Mouse (Mus musculus) 3T3-L1 (cell line): ENCODE measurements around the gene Xpo5.

Experiments used
- DNase-seq: peaks from one replicate; pipeline ENCODE4 v3.0.0-alpha.2; 2015; ENCODE audit warnings: low read depth, low spot score

Gene Xpo5

GRCm38 (mm10) chr17:46201151-46201550 lies 1.4 kb upstream of the Xpo5 start:
- peak; percentile 51 for DNase-seq

- peak; percentile 65 for DNase-seq
Observed at GRCm38 (mm10) chr17:46203078-46203477, 496 bp downstream of the Xpo5 start.

DNA sequence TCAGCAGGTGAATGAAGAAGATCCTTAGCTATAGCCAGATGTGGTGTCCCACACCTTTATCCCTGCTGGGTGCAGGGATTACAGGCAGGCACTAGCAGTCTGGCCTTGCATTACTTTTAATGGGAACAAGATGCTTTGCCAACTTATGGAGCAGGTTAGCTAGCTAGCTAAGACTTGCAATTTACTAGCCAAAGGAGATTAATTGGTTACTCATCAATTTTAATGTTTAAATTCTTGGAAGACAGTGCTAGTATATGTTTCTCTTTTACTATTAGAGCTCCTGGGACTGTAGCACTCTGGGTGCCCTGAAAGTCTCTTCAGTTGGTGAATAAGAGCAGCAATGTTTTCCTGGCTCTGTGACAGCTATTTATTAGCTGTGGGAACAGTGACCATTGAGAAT lies 4.1 kb downstream of the Xpo5 start:
- DNase-seq, result no peak

DNA sequence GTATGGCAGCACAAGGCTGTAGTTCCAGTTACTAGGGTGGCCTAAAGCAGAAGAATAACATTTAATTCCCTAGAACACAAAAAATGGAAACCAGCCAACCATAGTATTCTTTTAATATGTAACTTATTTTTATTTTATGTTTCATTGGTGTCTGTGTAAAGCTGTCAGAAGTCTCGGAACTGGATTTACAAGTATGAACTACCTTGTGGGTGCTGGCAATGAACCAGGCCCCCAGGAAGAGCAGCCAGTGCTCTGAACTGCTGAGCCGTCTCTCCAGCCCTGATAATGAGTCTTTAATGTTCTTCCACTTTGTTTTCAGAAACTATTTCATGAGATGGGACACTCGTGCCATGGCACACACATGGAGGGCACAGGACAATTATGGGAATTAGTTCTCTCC lies 8.0 kb downstream of the Xpo5 start:
- no peak for DNase-seq

DNA sequence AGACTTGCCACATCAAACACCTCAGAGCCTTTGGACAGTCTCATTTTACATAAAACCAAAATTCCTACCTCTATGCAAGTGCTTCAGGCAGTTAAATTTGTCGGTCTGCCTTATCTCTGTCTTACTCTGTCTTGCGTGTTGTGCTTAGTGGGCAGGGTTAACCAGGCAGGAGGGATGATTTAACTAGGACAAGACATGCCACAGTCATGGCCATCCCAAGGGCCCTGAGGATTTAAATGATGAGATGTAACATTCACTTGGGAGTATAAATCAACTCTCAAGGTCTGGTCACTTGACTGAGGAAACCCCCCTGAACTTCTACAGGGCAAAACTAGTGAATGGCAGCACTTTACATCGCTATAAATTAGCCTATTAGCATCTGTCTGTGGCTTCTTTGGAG lies 19.0 kb downstream of the Xpo5 start:
- DNase-seq, result no peak

- DNase-seq, result no peak
Observed at GRCm38 (mm10) chr17:46227576-46227975, 25.0 kb downstream of the Xpo5 start.

GRCm38 (mm10) chr17:46236067-46236466 lies 33.5 kb downstream of the Xpo5 start:
- no peak for DNase-seq

DNA sequence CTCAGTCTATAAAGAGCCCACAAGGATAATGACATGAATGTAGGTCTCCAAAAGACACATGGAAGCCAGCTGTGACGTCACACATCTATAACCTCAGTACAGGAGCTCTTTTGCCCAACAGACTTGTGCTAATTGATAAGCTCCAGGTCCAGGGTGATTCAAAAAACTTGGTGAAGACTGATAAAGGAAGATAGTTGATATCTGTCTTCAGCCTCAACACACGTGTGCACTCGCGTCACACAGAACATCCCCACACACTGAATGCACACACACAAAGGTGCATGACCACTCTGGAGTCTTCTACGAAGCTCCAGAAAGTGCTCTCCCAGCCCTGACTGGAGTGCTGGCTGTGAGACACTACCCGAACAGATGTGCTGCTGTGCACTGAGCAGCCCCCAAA lies 34.5 kb downstream of the Xpo5 start:
- DNase-seq, result no peak

GRCm38 (mm10) chr17:46237480-46237879 lies 34.9 kb downstream of the Xpo5 start:
- DNase-seq, result no peak

DNA sequence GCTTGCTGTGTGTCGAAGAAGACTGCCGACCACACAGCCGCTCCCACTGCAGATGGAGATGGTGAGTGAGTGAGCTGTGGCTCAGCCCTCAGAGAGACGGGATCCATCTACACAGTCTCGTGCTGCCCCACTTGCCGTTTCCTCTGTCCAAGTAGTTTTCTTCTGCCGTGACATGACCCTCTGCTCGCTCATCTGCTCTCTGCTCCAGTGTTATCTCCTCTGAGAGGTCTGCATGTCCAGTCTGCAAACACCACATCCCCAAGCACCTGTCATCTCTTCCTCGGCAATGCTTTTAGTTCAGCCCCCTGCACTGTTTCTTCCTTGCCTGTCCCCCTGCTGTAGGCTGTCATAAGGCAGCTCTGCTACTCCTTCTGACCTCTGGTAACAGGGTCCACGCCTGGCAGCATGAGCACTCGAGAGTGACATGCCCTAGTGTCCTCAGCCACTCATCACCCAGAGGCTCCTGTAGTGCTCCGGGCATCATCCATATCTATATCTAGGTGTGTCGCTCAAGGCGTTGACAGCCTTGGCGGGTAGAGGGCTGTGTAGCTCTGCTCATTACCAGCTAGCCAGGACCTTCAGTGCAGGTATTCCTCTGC lies 37.0 kb downstream of the Xpo5 start:
- no peak for DNase-seq

DNA sequence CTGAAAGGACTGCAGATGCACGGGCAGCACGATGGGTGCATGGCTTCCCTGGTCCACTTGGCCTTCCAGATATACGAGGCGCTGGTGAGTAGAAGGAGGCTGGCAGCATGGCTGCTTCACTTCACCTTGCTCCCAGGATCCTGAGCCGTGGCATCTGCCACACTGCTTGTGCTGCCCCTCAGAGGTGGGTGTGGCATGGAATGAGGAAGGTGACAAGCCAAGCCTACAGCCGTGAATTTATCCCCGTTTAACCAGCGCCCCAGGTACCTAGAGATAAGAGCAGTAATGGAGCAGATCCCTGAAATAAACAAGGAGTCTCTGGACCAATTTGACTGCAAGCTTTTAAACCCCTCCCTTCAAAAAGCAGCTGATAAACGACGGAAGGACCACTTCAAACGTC lies 38.9 kb downstream of the Xpo5 start:
- no peak for DNase-seq

GRCm38 (mm10) chr17:46242274-46242673 lies 39.7 kb downstream of the Xpo5 start:
- DNase-seq, result no peak

DNA sequence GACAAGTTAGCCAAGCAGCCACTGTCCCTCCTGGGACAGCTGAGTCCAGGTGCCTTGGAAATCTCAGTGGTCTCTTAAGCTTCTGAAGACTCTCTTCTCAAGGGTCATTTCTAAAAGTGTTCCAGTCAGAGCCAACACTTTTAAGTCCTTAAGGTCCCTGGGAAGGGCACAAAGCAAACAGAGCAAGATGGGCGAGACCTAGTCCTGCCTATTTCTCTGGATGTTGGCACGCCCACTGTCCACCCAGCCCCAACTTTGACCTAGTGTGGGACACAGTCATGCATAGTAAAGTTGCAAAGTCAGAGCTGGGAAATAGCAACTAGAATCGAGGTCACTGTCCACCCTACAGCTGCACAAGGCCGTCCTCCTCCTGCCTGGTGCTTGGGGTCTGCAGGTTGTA lies 40.4 kb downstream of the Xpo5 start:
- no peak for DNase-seq

DNA sequence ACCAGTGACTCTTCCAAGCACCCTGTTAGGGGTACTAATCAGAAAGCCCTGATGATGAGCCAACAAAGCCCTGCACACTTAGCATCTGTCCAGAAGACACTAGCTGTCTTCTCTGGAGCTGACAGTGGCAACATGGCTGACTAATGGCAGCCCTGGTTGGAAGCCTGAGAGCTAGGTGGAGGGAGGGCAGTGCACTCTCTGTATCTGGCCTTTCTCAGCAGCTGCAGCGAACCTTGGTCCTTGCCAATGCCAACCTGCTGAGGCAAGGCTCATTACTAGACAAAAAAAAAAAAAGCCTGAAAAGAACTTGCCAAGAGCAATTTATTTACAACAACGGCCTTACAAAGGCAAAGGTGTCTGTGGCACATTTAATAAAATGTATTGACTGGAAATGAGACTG lies 41.0 kb downstream of the Xpo5 start:
- no peak for DNase-seq

DNA sequence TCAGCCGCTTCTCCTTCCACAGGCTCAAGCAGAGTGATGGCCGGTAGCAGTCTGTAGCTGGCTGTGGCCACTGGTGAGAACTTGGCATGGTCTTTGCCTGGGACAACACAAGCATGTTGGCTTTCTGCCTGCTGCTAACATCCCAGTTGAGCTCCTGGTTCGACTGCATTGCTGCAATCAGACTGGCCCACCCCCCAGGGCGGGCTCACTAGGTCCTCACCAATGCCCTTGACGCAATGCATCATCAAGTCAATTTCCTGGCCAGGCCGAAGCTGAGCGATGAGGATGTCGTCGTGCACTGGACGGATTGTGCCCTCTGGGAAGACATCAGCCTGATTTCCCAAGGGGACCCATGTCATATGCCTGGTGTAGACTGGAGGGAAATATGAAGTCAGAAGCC lies 42.0 kb downstream of the Xpo5 start:
- DNase-seq, result peak; percentile 60

DNA sequence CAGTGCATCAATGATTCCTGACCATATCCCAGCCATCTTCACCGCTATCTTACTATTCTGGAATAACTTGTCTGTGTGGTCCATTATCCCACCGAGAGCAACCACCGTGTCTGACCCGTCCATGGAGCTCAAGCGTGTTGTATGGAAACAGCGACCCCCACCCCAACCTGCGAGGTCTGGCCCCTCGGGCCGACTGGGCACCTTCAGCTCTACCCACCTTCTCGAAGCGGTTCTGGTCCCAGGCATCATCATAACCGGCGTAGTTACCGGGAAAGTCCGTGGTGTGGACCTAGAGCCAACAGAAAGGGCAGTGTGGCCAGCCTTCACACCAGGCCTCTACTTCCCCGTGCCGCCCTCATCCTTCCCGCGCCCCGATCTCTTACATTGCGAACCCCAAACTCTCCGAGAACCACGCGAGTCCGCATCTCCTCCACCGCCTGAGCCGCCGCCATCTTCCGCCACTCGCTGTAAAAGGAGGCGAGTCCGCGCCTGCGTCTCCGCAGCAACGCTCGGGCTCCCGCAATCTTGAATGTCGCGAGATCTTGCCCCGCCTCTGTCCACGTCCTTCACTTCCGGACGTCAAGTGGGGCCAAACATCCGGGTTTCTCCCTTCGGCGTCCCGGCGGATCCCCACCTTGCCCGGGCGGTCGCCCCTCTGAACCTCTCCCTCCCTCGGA lies 45.1 kb downstream of the Xpo5 start, which contains the start of the genes Polr1c and Yipf3:
Gene Polr1c, minus strand, starts transcription at position 543 of the 677 bp plus-strand sequence.
Gene Yipf3, plus strand, starts transcription at position 569 of the 677 bp plus-strand sequence.
- peak; percentile 94 for DNase-seq

GRCm38 (mm10) chr17:46248189-46248522 lies 45.6 kb downstream of the Xpo5 start:
- no peak for DNase-seq

- no peak for DNase-seq
Observed at GRCm38 (mm10) chr17:46251174-46251573, 48.6 kb downstream of the Xpo5 start.

GRCm38 (mm10) chr17:46252571-46253451 lies 50.2 kb downstream of the Xpo5 start:
- DNase-seq, result peak; percentile 67

DNA sequence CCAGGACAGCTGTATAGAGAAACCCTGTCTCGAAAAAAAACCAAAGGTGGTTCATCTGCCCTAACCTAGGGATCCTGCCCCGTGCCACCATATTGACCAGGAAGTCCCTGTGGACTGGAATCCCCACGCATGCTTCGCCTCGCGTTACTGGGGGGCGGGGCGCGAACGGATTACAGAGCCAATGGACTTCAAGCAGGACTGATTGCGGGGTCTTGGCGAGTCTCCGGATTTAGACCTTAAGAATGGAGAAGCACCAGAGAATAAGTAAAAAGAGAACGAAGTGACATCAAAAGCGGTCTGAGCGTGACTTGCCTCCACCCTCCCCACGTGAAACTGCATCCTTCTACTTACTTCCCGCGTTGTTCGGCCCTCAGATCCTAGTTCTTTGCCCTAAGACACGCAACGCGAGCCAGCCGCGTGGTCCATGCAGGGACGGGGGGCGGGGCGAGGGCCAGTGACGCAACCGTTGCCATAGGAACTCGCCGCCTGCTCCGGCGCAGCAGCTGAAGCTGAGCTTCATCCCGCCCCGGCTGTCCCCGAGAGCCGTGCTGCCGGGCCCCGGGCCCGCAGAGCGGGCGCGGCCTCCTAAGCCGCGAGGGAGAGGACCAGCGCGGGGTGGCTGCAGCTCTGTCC lies 51.0 kb downstream of the Xpo5 start, which contains the start of gene Lrrc73:
Gene Lrrc73, plus strand, starts transcription at position 80 of the 633 bp plus-strand sequence.
- peak; percentile 92 for DNase-seq

- DNase-seq, result no peak
Observed at GRCm38 (mm10) chr17:46254106-46254505, 51.5 kb downstream of the Xpo5 start.

DNA sequence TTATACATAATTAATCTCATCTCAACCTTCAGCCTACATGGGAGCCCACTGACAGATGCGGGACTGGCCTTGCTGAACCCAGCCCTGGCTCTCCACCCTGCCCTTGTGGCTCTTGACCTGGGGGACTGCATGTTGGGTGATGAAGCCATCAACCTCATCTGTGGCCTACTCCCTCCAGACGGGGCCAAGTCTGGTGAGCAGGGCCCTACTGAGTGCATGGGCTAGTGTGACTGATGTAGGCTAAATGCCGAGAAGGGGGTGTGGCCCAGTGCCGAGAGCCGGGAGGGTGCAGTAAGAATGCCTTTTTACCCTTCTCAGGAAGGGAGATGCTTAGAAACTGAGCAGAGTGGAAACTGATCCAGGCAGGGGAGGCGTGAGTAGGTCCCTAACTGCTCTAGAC lies 52.6 kb downstream of the Xpo5 start:
- no peak for DNase-seq
